Mouse (Mus musculus): Measurements from ENCODE around the gene Ddx23.

DNA sequence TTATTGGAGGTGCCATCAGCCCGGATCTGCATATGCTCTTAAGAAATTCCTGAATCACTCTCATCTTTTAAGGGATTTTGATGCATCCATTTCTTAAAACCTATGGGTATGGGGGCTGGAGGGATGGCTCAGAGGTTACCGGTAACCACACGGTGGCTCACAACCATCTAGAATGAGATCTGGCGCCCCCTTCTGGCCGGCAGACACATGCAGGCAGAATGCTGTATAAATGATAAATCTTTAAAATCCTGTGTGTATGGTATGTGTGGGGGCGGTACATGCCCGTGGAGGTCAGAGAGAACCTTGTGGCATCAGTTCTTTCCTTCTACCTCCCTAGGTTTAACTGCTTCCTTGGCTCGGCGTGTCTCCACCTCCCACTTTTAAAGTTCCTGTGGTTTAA lies 47.7 kb upstream of the Ddx23 start:
- TF ChIP-seq POLR2A (IDR thresholded peaks at IDR 0.05; ENCODE audit: borderline replicate concordance, control insufficient read depth, low read depth, low read length) = no peak
- TF ChIP-seq CTCF (IDR thresholded peaks at IDR 0.05; ENCODE audit: control insufficient read depth, insufficient read depth, low read length) = peak; percentile 78

Measured in bone marrow, adult 2 months (tissue).